Mouse (Mus musculus) liver, embryonic 16.5 days (tissue): Measurements from ENCODE around the gene Ddx59. TPM values are rescaled to one million over a fixed set of nuclear protein-coding genes. Genes with fewer than 3 reads are reported as not detected.

Source experiments
- ATAC-seq: fragments of 200-750 bp; cut with Nextera tagmentation; 2 replicates; pipeline ENCODE4 v1.8.0; 2017; ENCODE audit warnings: low read depth, mild to moderate bottlenecking, moderate number of reproducible peaks, moderate library complexity
- H3K27ac ChIP-seq: fragments of 300-500 bp; sonication (generic); 2 replicates; pipeline ENCODE4 v1.5.1; 2014; ENCODE audit warnings: mild to moderate bottlenecking, low read length
- H3K27me3 ChIP-seq: fragments of 300-500 bp; sonication (generic); 2 replicates; pipeline ENCODE4 v1.6.1; 2014; ENCODE audit warnings: low read depth, low read length, mixed read lengths; ENCODE audit not compliant: control insufficient read depth, insufficient read depth
- H3K36me3 ChIP-seq: fragments of 300-500 bp; sonication (generic); 2 replicates; pipeline ENCODE4 v1.6.1; 2014; ENCODE audit warnings: mild to moderate bottlenecking; ENCODE audit not compliant: control insufficient read depth, insufficient read depth
- H3K4me1 ChIP-seq: fragments of 300-500 bp; sonication (generic); 2 replicates; pipeline ENCODE4 v1.6.1; 2014; ENCODE audit warnings: low read depth, low read length, mixed read lengths; ENCODE audit not compliant: control insufficient read depth
- H3K4me2 ChIP-seq: fragments of 300-500 bp; sonication (generic); 2 replicates; pipeline ENCODE4 v1.6.1; 2014; ENCODE audit warnings: low read depth, low read length, mixed read lengths
- H3K4me3 ChIP-seq: fragments of 300-500 bp; sonication (generic); 2 replicates; pipeline ENCODE4 v1.5.1; 2014; ENCODE audit warnings: low read depth, mild to moderate bottlenecking, low read length
- H3K9ac ChIP-seq: fragments of 300-500 bp; sonication (generic); 2 replicates; pipeline ENCODE4 v1.6.1; 2014; ENCODE audit warnings: low read depth, low read length
- H3K9me3 ChIP-seq: fragments of 300-500 bp; sonication (generic); replicated peaks from 2 replicates; pipeline ENCODE4 v1.6.1; 2016; ENCODE audit warnings: low read length; ENCODE audit not compliant: control insufficient read depth
- WGBS: fragments of 180-500 bp; shearing (Covaris S2); extraction: QIAGEN DNeasy Blood & Tissue Kit; methylation state at CpG from one replicate; pipeline ENCODE4 v1.1.7; 2014; ENCODE audit not compliant: insufficient replicate concordance; 5-methylcytosine and 5-hydroxymethylcytosine counted together
- polyA plus RNA-seq: library from polyadenylated mRNA; unstranded; fragments of >200 nt; fragmentation: Nextera tagmentation; extraction: Ambion mirVana; gene quantifications from 2 replicates; pipeline ENCODE4 v1.2.1, GENCODE M21; 2015

The Ddx59 gene
- polyA plus RNA-seq, 1 experiment from 2014 or later, result 4.5 TPM

DNA sequence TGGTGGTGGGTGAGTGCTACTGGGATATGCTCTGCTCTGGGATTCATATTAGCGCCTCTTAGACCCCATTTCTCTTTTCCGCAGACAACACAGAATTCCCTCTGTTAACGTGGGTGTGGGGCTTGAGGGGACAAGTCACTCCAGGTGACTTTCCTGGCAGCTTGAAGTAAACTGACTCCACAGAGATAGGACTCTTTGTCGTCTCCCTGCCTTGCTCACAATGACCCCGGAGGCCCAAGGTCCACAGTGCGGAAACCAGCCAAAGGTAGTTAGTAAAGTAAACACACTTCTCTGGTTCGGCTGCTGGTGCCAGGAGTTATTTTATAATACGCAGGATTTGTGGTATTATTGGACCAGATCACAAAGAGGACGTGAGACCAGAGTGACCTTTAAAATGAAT, 27.7 kb downstream of the Ddx59 start:
- Histone ChIP-seq H3K9me3 (no peaks in the 10 kb centered on the region), H3K4me3 (no peak overlapping the region), H3K4me2 (no peak overlapping the region), H3K36me3 (no peaks in the 10 kb centered on the region), H3K9ac (no peak overlapping the region), H3K27ac (no peak overlapping the region), H3K27me3 (no peaks in the 10 kb centered on the region), H3K4me1 (peaks cover 40% of the 10 kb centered on the region)
- no peak for ATAC-seq
- 74% methylated on average over 9 of the region's 9 CpGs for WGBS

DNA sequence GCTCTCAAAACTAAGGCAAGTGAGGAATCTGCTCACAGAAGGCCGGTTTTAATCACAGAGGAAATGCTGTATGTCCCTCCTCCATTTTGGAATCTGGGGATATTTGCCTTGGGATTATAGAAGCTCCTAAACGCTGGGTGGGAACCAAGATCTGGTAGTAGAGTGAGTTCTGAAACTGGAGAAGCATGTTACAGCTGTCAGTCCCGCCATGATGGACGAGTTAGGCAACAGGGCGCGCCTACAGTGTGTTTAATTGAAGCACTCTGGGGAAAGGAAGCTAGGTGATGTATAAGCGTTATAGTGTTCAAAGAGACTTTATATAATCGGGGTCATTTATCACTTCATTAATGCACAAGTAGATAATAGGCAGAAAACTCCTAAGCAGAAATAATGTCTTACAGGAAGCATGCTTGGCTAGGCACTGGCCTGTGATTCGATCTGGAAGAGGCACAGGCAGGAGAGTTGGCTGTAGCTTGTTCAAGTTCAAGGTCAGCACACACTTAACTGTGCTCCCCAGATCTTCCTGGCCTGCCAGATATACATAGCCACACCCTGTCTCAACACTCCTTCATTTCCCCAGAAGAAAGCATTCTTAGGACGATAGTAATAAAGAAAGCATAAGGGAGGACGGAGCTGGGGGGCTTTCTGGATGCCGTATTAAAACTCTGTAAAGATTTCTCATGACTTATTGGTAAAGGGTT, 29.6 kb downstream of the Ddx59 start:
- H3K9ac ChIP-seq, result peak overlapping the region; percentile 28

DNA sequence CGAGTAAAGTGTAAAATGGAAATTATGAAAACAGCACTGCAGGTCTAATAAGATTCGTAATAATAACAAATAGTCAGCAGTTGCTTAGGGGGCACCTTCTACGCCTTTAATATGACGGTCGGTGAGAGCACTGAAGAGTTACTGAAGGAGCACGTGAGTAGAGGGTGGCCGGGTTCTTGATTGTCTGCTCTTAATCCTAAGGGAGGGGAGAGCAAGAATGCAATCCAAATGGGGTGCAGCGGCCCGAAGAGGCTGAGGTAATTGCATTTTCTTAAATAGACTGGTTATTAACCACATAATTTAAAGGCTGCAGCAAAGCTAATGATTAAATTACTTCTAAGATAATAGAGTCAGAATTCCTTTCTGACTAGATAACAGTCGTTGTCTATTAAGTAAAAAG, 31.9 kb downstream of the Ddx59 start:
- H3K9ac ChIP-seq, result no peak overlapping the region
- no peak overlapping the region for H3K4me3 ChIP-seq
- H3K36me3 ChIP-seq, result no peaks in the 10 kb centered on the region
- WGBS, result 82% methylated on average over 10 of the region's 10 CpGs
- H3K4me2 ChIP-seq, result no peak overlapping the region
- no peaks in the 10 kb centered on the region for H3K9me3 ChIP-seq
- H3K27me3 ChIP-seq, result no peaks in the 10 kb centered on the region
- no peak for ATAC-seq
- H3K4me1 ChIP-seq, result peaks cover 33% of the 10 kb centered on the region
- H3K27ac ChIP-seq, result no peak overlapping the region

More for the DNA sequence above, 29.6 kb downstream of the Ddx59 start:
- ATAC-seq, result peak; percentile 98
- Histone ChIP-seq H3K27ac (peak overlapping the region; percentile 81), H3K4me2 (peak overlapping the region; percentile 56), H3K9me3 (no peaks in the 10 kb centered on the region), H3K36me3 (no peaks in the 10 kb centered on the region), H3K4me1 (peaks cover 40% of the 10 kb centered on the region), H3K27me3 (no peaks in the 10 kb centered on the region), H3K4me3 (peak overlapping the region; percentile 20; the same call in 1 of the 2 replicates)
- 57% methylated on average over 12 of the region's 12 CpGs for WGBS

DNA sequence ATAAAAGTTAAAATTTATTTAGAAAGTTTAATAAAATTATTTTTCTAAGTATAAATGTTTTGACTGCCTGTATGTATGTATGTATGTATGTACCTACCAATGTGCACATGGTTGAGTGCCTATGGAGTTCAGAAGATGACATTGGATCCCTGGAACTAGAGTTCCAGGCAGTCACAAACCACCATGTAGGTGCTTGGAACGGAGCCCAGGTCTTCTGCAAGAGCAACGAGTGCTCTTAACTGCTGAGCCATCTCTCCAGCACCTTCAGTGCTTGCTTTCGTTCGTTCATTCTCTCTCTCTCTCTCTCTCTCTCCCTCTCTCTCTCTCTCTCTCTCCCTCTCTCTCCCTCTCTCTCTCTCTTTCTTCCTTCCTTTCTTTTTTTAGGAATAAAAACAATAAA, 32.3 kb downstream of the Ddx59 start:
- H3K9me3 ChIP-seq, result no peaks in the 10 kb centered on the region
- H3K4me3 ChIP-seq, result no peak overlapping the region
- H3K36me3 ChIP-seq, result no peaks in the 10 kb centered on the region
- no peak overlapping the region for H3K27ac ChIP-seq
- no peak overlapping the region for H3K9ac ChIP-seq
- WGBS, result 73% methylated on average over 4 of the region's 4 CpGs
- no peaks in the 10 kb centered on the region for H3K27me3 ChIP-seq
- H3K4me2 ChIP-seq, result no peak overlapping the region
- peaks cover 33% of the 10 kb centered on the region for H3K4me1 ChIP-seq
- no peak for ATAC-seq

DNA sequence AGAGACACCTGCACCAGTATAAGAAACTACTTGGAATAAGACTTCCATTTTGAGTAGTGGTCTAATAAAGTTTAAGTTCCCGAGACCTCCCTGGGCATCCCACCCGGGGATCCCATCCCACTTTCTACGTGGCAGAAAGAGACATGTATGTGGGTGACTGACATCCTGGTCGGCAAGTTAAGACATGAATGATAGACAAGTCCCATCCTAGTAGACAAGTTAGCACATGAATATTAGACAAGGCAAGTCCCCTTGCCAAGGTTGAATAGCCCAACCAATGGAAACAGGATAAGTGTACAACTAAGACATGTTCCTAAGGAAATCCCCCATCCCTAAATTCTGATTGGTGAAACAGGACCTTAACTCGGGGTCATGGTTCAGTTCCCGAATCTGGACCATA, 34.5 kb downstream of the Ddx59 start:
- H3K4me2 ChIP-seq, result no peak overlapping the region
- ATAC-seq, result no peak
- no peaks in the 10 kb centered on the region for H3K36me3 ChIP-seq
- H3K27ac ChIP-seq, result no peak overlapping the region
- H3K4me1 ChIP-seq, result peaks cover 15% of the 10 kb centered on the region
- H3K27me3 ChIP-seq, result no peaks in the 10 kb centered on the region
- H3K9me3 ChIP-seq, result no peaks in the 10 kb centered on the region
- 73% methylated on average over 6 of the region's 6 CpGs for WGBS
- no peak overlapping the region for H3K9ac ChIP-seq
- no peak overlapping the region for H3K4me3 ChIP-seq

DNA sequence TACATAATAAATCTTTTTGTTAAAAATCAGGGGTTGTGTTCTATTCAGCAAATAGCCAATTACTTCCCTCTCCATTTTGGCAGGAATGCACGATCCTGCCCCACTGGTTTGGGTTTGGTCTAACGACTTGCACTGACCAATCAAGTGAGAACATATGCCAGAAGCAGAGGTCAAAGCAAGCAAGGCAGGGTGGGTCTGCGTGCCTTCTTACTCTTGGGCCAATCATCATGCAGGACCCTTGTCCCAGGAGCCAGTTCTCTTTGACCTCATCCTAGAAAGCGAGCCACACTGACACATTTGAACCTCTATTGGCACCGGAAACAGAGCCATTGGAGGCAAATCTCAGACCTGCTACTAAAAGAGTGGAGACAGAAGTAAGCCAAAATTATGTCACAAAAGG, 35.1 kb downstream of the Ddx59 start:
- Histone ChIP-seq H3K4me1 (peaks cover 8% of the 10 kb centered on the region), H3K4me3 (no peak overlapping the region), H3K9me3 (no peaks in the 10 kb centered on the region), H3K36me3 (no peaks in the 10 kb centered on the region), H3K27me3 (no peaks in the 10 kb centered on the region), H3K27ac (no peak overlapping the region), H3K4me2 (no peak overlapping the region), H3K9ac (no peak overlapping the region)
- 73% methylated on average over 5 of the region's 5 CpGs for WGBS
- ATAC-seq, result no peak

DNA sequence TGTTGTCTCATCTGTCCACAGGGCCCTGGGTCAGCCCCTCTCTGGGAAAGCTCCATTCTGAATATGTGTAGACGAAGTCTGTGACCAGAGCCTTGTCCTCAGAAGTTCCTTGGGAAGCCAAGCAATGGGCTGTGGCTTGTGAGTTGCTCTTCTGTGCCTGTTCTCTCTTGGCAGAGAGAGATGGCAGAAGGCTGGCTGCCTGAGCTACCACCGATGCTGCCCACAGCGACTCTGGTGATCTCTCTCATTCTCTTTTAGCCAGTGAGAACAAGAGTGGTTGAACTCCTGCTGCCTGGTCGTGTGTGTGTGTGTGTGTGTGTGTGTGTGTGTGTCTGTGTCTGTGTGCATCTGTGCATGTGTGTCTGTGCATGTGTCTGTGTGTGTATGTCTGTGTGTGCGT, 37.4 kb downstream of the Ddx59 start:
- Histone ChIP-seq H3K36me3 (no peaks in the 10 kb centered on the region), H3K9ac (no peak overlapping the region), H3K9me3 (no peaks in the 10 kb centered on the region), H3K27ac (no peak overlapping the region), H3K4me1 (no peaks in the 10 kb centered on the region), H3K27me3 (no peaks in the 10 kb centered on the region), H3K4me2 (no peak overlapping the region), H3K4me3 (no peak overlapping the region)
- WGBS, result 69% methylated on average over 5 of the region's 5 CpGs
- no peak for ATAC-seq

DNA sequence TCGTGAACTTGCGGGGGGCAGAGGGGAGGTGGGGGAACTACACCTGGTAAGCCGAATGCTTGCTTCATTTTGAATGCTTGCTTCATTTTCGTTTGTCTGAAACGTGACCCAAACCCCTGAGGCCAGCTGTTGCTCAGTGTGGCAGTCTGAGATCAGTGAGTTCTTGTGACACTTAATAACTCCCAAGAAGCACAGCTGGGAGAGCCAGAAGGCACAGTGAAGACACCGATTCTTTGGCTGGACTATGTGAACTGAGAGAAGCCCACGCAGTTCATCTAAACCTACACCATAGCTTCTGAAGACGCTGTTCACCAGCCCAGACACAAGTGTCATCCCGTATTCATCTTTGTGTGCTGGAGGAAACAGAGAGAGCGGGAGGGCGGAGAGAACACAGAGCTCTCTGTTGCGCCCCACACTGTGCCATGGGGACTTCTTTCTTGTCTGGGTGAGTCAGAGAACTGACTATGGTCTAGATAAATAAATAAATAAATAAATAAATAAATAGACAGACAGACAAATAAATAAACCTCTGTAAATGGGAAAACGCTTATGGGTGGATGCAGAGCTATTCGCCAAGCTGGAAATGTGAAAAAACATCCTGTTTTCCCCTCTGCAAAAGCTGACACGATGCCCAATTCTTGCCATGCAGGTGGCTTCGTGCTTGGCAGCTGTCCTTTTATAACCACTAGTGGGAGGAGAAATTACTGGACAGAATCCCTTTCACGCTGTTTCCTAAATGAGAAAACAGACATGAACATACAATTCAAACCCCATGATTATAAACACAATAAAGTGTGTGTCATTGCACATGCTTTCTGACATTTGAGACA, 40.9 kb downstream of the Ddx59 start:
- ATAC-seq, result no peak
- WGBS, result 69% methylated on average over 17 of the region's 17 CpGs
- Histone ChIP-seq H3K27ac (no peak overlapping the region), H3K36me3 (no peaks in the 10 kb centered on the region), H3K27me3 (no peaks in the 10 kb centered on the region; the same call in 1 of the 2 replicates), H3K4me2 (no peak overlapping the region), H3K4me3 (no peak overlapping the region), H3K4me1 (no peaks in the 10 kb centered on the region; the same call in 1 of the 2 replicates), H3K9me3 (no peaks in the 10 kb centered on the region), H3K9ac (no peak overlapping the region)

DNA sequence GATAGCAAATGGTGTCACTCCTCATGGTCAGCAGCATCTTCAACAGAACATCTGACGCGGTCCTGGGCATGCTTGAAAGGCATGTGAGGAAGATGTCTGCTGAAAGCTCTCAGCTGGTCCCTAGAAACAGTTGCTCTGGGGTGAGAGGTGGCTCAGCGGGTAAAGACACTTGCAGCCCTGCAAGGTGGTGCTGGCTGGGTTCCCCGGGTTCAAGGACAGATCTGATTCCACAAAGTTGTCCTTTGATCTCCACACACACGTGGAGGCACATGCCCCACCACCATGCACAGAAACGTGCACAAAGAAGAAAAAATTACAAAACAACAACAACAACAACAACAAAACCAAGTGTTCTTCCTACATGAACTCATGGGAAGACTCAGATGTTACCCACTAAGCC, 41.7 kb downstream of the Ddx59 start:
- Histone ChIP-seq H3K9me3 (no peaks in the 10 kb centered on the region), H3K27me3 (no peaks in the 10 kb centered on the region; the same call in 1 of the 2 replicates), H3K4me1 (no peaks in the 10 kb centered on the region; the same call in 1 of the 2 replicates), H3K9ac (no peak overlapping the region), H3K4me2 (no peak overlapping the region), H3K4me3 (no peak overlapping the region), H3K36me3 (no peaks in the 10 kb centered on the region), H3K27ac (no peak overlapping the region)
- no peak for ATAC-seq
- 60% methylated on average over 6 of the region's 6 CpGs for WGBS
